Mouse (Mus musculus): ENCODE measurements at regions not wholly inside any gene's neighbourhood (a gene's known extent, or its start where the extent isn't known, plus 50 kb on each side); places are given as distances from the start of the nearest gene placed in this dataset.
A peak's percentile ranks its signal among the peaks of the same experiment; 100 is the strongest.

- no peak overlapping the region for H3K9ac ChIP-seq (ENCODE audit: insufficient read depth, low read depth)
- H3K27ac ChIP-seq (ENCODE audit: insufficient read depth, low read depth), result no peak overlapping the region
- no peaks in the 10 kb centered on the region for H3K36me3 ChIP-seq (replicated peaks in 1 of 2; ENCODE audit: control insufficient read depth in 1 of 2, insufficient read depth in 1 of 2, low read length in 1 of 2)
- H3K27me3 ChIP-seq (replicated peaks), result no peaks in the 10 kb centered on the region
- no peaks in the 10 kb centered on the region for H3K4me1 ChIP-seq (ENCODE audit: control insufficient read depth in 1 of 2, insufficient read depth in 2 of 2)
- TF ChIP-seq NRF1 (IDR thresholded peaks at IDR 0.05; ENCODE audit: low read depth, low read length) (no peak), NELFE (IDR thresholded peaks at IDR 0.05; ENCODE audit: low read depth, low read length) (no peak), CHD2 (IDR thresholded peaks at IDR 0.05; ENCODE audit: low read length) (no peak), TBP (conservative IDR thresholded peaks at IDR 0.05; ENCODE audit: low read depth, low read length) (no peak), MAZ (IDR thresholded peaks at IDR 0.05; ENCODE audit: low read depth, low read length) (no peak), USF2 (conservative IDR thresholded peaks at IDR 0.05; ENCODE audit: low read depth, low read length) (no peak), MEF2A (IDR thresholded peaks at IDR 0.05; ENCODE audit: borderline replicate concordance, low read depth, low read length) (no peak)
- no peak for DNase-seq (ENCODE audit: extremely low read depth)
- H3K4me3 ChIP-seq (replicated peaks in 1 of 3; ENCODE audit: low read depth in 2 of 3, low read length in 2 of 3, poor library complexity in 1 of 3), result no peak overlapping the region
- no peaks in the 10 kb centered on the region for H3K79me2 ChIP-seq (replicated peaks; ENCODE audit: control insufficient read depth, extremely low read depth, insufficient read depth, poor library complexity, severe bottlenecking)
- in situ Hi-C loops (cut with MboI; ENCODE audit: low pct_ligation_motif_present, low pct_unique_long_range_greater_than_20kb, low sequenced_read_pairs), result no loop called here
- no peaks in the 10 kb centered on the region for H3K9me3 ChIP-seq (replicated peaks; ENCODE audit: low read length)
- dilution Hi-C loops (cut with MboI; ENCODE audit: extremely low pct_ligation_motif_present, extremely low pct_unique_long_range_greater_than_20kb, low sequenced_read_pairs), result no loop called here
- no peak overlapping the region for H3K4me2 ChIP-seq (ENCODE audit: insufficient read depth, low read depth, poor library complexity, severe bottlenecking)
Measured at GRCm38 (mm10) chr17:47122221-47122620, 111.9 kb upstream of the Ubr2 start.

GRCm38 (mm10) chr17:47118010-47118409 is 107.7 kb upstream of the Ubr2 start:
- Histone ChIP-seq H3K36me3 (replicated peaks in 1 of 2; ENCODE audit: control insufficient read depth in 1 of 2, insufficient read depth in 1 of 2, low read length in 1 of 2) (no peaks in the 10 kb centered on the region), H3K4me1 (ENCODE audit: control insufficient read depth in 1 of 2, insufficient read depth in 2 of 2) (no peaks in the 10 kb centered on the region), H3K27me3 (replicated peaks) (no peaks in the 10 kb centered on the region), H3K4me3 (replicated peaks in 1 of 3; ENCODE audit: low read depth in 2 of 3, low read length in 2 of 3, poor library complexity in 1 of 3) (no peak overlapping the region), H3K4me2 (ENCODE audit: insufficient read depth, low read depth, poor library complexity, severe bottlenecking) (no peak overlapping the region), H3K79me2 (replicated peaks; ENCODE audit: control insufficient read depth, extremely low read depth, insufficient read depth, poor library complexity, severe bottlenecking) (no peaks in the 10 kb centered on the region), H3K9me3 (replicated peaks; ENCODE audit: low read length) (no peaks in the 10 kb centered on the region), H3K9ac (ENCODE audit: insufficient read depth, low read depth) (no peak overlapping the region), H3K27ac (ENCODE audit: insufficient read depth, low read depth) (no peak overlapping the region)
- in situ Hi-C loops (cut with MboI; ENCODE audit: low pct_ligation_motif_present, low pct_unique_long_range_greater_than_20kb, low sequenced_read_pairs) (no loop called here), dilution Hi-C loops (cut with MboI; ENCODE audit: extremely low pct_ligation_motif_present, extremely low pct_unique_long_range_greater_than_20kb, low sequenced_read_pairs) (no loop called here)
- TF ChIP-seq MEF2A (IDR thresholded peaks at IDR 0.05; ENCODE audit: borderline replicate concordance, low read depth, low read length), result no peak
- TF ChIP-seq MAFK (IDR thresholded peaks at IDR 0.05; ENCODE audit: insufficient replicate concordance, low read length), result 0 out of 2 replicates have a peak, but pooled peaks have one; percentile 62
- DNase-seq (ENCODE audit: extremely low read depth), result no peak

- no peak overlapping the region for H3K9ac ChIP-seq (ENCODE audit: insufficient read depth, low read depth)
- H3K79me2 ChIP-seq (replicated peaks; ENCODE audit: control insufficient read depth, extremely low read depth, insufficient read depth, poor library complexity, severe bottlenecking), result no peaks in the 10 kb centered on the region
- dilution Hi-C loops (cut with MboI; ENCODE audit: extremely low pct_ligation_motif_present, extremely low pct_unique_long_range_greater_than_20kb, low sequenced_read_pairs) (no loop called here), in situ Hi-C loops (cut with MboI; ENCODE audit: low pct_ligation_motif_present, low pct_unique_long_range_greater_than_20kb, low sequenced_read_pairs) (no loop called here)
- H3K27ac ChIP-seq (ENCODE audit: insufficient read depth, low read depth), result no peak overlapping the region
- no peak overlapping the region for H3K4me2 ChIP-seq (ENCODE audit: insufficient read depth, low read depth, poor library complexity, severe bottlenecking)
- DNase-seq (ENCODE audit: extremely low read depth), result no peak
- no peaks in the 10 kb centered on the region for H3K36me3 ChIP-seq (replicated peaks in 1 of 2; ENCODE audit: control insufficient read depth in 1 of 2, insufficient read depth in 1 of 2, low read length in 1 of 2)
- TF ChIP-seq POLR2A (IDR thresholded peaks at IDR 0.05; ENCODE audit: low read depth, low read length), result no peak
- peak; percentile 36 for TF ChIP-seq RAD21 (IDR thresholded peaks at IDR 0.05; ENCODE audit: low read depth, low read length)
- TF ChIP-seq SMC3 (IDR thresholded peaks at IDR 0.05; ENCODE audit: low read depth, low read length), result peak; percentile 63
- TF ChIP-seq CTCF (conservative IDR thresholded peaks at IDR 0.05 in 1 of 2, IDR thresholded peaks at IDR 0.05 in 1 of 2; ENCODE audit: low read depth in 2 of 2, low read length in 2 of 2), result peak; percentile 27 to 57
- no peak for TF ChIP-seq ZMIZ1 (IDR thresholded peaks at IDR 0.05; ENCODE audit: low read depth, low read length)
- no peaks in the 10 kb centered on the region for H3K4me1 ChIP-seq (ENCODE audit: control insufficient read depth in 1 of 2, insufficient read depth in 2 of 2)
- H3K4me3 ChIP-seq (replicated peaks in 1 of 3; ENCODE audit: low read depth in 2 of 3, low read length in 2 of 3, poor library complexity in 1 of 3), result no peak overlapping the region
- H3K9me3 ChIP-seq (replicated peaks; ENCODE audit: low read length), result peaks cover 4% of the 10 kb centered on the region
- H3K27me3 ChIP-seq (replicated peaks), result no peaks in the 10 kb centered on the region
Measured at GRCm38 (mm10) chr17:47115754-47116153, 105.4 kb upstream of the Ubr2 start.

Data from CH12.LX (cell line).